Mouse (Mus musculus) spleen, adult 2 months (tissue): ENCODE measurements around the gene Ankrd12. TPM values are rescaled to one million over a fixed set of nuclear protein-coding genes. Genes with fewer than 3 reads are reported as not detected.

ENCODE experiments used
- DNase-seq, 2 experiments: peaks; one replicate each; pipeline versions ENCODE4 v3.0.0 to v3.0.0-alpha.2; 2012 to 2021; ENCODE audit warnings: low spot score in 2 of 2, low read depth in 1 of 2
- H3K27ac ChIP-seq: fragments of 200-500 bp; 2 replicates; pipeline ENCODE4 v1.5.1; 2012; ENCODE audit warnings: low read length, inconsistent platforms; ENCODE audit not compliant: insufficient read depth
- H3K27me3 ChIP-seq: fragments of 200-500 bp; 2 replicates; pipeline ENCODE4 v1.6.1; 2012; ENCODE audit warnings: mild to moderate bottlenecking, moderate library complexity, low read length, inconsistent platforms; ENCODE audit not compliant: control insufficient read depth, insufficient read depth
- H3K36me3 ChIP-seq: fragments of 200-500 bp; 2 replicates; pipeline ENCODE4 v1.6.1; 2012; ENCODE audit warnings: mild to moderate bottlenecking, low read length, inconsistent platforms; ENCODE audit not compliant: control insufficient read depth, insufficient read depth
- H3K4me1 ChIP-seq: fragments of 200-500 bp; 2 replicates; pipeline ENCODE4 v1.6.1; 2011; ENCODE audit warnings: inconsistent platforms; ENCODE audit not compliant: control insufficient read depth, insufficient read depth, insufficient read length
- H3K4me3 ChIP-seq: fragments of 200-500 bp; 2 replicates; pipeline ENCODE4 v1.5.1; 2011; ENCODE audit warnings: mild to moderate bottlenecking, inconsistent platforms; ENCODE audit not compliant: insufficient read depth, insufficient read length; ENCODE audit errors: extremely low read depth
- CTCF ChIP-seq: fragments of 200-500 bp; IDR thresholded peaks from 2 replicates; pipeline ENCODE4 v1.5.1; 2011; ENCODE audit warnings: mild to moderate bottlenecking, inconsistent platforms; ENCODE audit not compliant: insufficient read depth, insufficient read length, insufficient replicate concordance; ENCODE audit errors: extremely low read depth
- POLR2A ChIP-seq: fragments of 200-500 bp; IDR thresholded peaks from 2 replicates; pipeline ENCODE4 v1.6.1; 2011; ENCODE audit warnings: low read depth, low read length, inconsistent platforms
- WGBS: fragments of 180-500 bp; shearing (Covaris S2); methylation state at CpG from one replicate; pipeline ENCODE4 v1.1.7; 2018; 5-methylcytosine and 5-hydroxymethylcytosine counted together
- polyA plus RNA-seq: library from polyadenylated mRNA; depleted of rRNA; stranded (reverse); fragments of >200 nt; gene quantifications from 2 replicates; pipeline ENCODE4 v1.2.3, GENCODE M21; 2012

Gene Ankrd12
- polyA plus RNA-seq, 1 experiment, result 3.5 TPM

DNA sequence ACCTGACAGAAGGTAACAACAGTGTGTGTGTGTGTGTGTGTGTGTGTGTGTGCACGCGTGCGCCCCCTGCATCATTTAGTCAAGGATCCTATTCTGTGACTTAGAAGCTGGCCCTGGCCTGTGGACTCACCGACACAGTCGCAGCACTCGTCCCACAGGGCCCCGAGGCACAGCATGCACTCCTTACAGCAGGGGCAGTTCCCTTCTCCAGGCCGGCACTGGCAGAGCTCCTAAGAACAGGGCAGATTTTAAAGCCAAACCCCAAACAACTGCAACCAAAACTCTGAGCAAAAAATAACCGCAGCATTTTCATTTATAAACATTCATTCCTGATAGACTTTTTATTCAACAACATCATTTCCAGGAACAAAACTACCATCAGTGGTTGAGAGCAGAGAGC lies 139.2 kb downstream of the Ankrd12 start:
- over 99% methylated on average over 9 of the region's 9 CpGs for WGBS
- Histone ChIP-seq H3K4me1 (peaks cover 11% of the 10 kb centered on the region; the same call in 1 of the 2 replicates), H3K36me3 (no peaks in the 10 kb centered on the region), H3K4me3 (no peak overlapping the region), H3K27me3 (no peaks in the 10 kb centered on the region), H3K27ac (no peak overlapping the region)
- no peak for DNase-seq
- no peak for TF ChIP-seq POLR2A
- no peak for TF ChIP-seq CTCF

GRCm38 (mm10) chr17:65933741-65934140 lies 143.1 kb downstream of the Ankrd12 start:
- no peaks in the 10 kb centered on the region for H3K27me3 ChIP-seq
- no peak overlapping the region for H3K27ac ChIP-seq
- H3K4me1 ChIP-seq, result no peaks in the 10 kb centered on the region
- H3K4me3 ChIP-seq, result no peak overlapping the region
- TF ChIP-seq POLR2A, result no peak
- no peak for TF ChIP-seq CTCF
- DNase-seq, result no peak
- peaks cover 3% of the 10 kb centered on the region; the same call in 1 of the 2 replicates for H3K36me3 ChIP-seq
- WGBS, result 96% methylated on average over 2 of the region's 2 CpGs

- TF ChIP-seq POLR2A (no peak), CTCF (no peak)
- no peak for DNase-seq
- Histone ChIP-seq H3K27me3 (no peaks in the 10 kb centered on the region), H3K4me1 (no peaks in the 10 kb centered on the region), H3K4me3 (no peak overlapping the region), H3K27ac (no peak overlapping the region), H3K36me3 (peaks cover 5% of the 10 kb centered on the region; the same call in 1 of the 2 replicates)
- 81% methylated on average over 6 of the region's 6 CpGs for WGBS
Observed at GRCm38 (mm10) chr17:65931525-65931924, 145.4 kb downstream of the Ankrd12 start.

- Histone ChIP-seq H3K4me3 (no peak overlapping the region), H3K27ac (no peak overlapping the region), H3K4me1 (no peaks in the 10 kb centered on the region), H3K27me3 (no peaks in the 10 kb centered on the region), H3K36me3 (peaks cover 8% of the 10 kb centered on the region)
- no peak for DNase-seq
- no peak for TF ChIP-seq POLR2A
- TF ChIP-seq CTCF, result no peak
- 79% methylated on average over 6 of the region's 6 CpGs for WGBS
Observed at GRCm38 (mm10) chr17:65930960-65931359, 145.9 kb downstream of the Ankrd12 start.

DNA sequence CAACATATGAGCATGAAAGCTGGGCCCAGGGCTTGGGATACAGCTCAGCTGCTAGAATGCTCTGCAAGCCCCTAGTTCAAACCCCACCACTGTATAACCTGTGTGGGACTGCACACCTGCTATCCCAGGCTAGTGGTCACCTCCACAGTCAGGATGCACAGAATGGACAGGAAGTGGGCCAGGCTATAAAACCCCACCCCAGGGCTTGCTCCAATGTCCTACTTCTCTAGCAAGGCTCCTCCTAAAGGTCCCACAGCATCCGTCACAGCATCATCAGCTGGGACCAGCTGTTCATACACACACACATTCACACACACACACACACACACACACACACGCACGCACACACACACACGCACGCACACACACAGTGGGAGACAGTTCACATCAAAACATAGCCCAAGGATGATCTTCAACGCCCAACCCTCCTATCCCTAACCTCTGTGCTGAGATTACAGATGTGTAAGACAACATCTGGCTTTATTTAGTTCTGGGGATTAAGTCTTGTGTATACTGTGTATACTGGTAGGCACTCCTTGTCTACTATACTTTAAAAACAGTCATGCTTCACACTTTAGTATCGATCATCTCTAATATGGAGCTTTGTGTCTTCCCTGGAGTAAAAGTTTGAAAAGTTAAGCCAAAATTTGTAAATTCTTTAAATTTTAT lies 146.6 kb downstream of the Ankrd12 start:
- Histone ChIP-seq H3K36me3 (peaks cover 11% of the 10 kb centered on the region), H3K4me3 (no peak overlapping the region), H3K4me1 (no peaks in the 10 kb centered on the region), H3K27ac (no peak overlapping the region), H3K27me3 (no peaks in the 10 kb centered on the region)
- TF ChIP-seq CTCF (no peak), POLR2A (no peak)
- 90% methylated on average over 7 of the region's 7 CpGs for WGBS
- DNase-seq, result no peak

DNA sequence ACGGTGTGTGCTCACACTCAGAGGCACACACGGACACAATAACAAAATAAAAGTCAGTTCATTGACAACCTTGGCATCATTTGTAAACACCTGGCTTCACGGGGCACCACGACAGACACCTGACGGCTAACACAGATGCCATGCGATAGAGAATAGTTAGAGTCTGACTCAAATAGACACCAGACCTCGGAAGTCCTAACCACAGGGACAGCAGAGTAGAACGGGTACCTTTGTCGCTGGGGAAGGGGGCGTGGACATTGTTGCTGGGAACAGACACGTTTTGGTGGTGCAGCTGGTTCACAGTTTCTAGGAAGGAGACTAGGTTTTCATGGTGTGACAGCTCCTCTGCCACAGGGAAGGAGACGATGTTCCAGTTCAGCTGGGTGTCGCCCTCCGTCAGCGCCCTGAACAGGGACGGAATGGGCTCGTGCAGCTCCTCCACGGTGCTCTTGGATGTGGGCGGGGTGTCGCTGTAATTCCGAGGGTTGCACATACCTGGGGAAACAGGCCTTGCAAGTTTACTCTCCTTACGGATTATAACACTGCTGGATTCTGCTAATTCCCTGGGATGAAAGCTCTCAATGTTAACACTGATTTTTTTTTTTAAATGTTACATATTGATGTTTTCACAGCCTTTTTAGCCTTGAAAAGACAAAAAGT lies 147.4 kb downstream of the Ankrd12 start:
- no peak overlapping the region for H3K27ac ChIP-seq
- H3K27me3 ChIP-seq, result no peaks in the 10 kb centered on the region
- no peak overlapping the region for H3K4me3 ChIP-seq
- no peak for DNase-seq
- no peaks in the 10 kb centered on the region for H3K4me1 ChIP-seq
- TF ChIP-seq CTCF (no peak), POLR2A (no peak)
- peaks cover 15% of the 10 kb centered on the region for H3K36me3 ChIP-seq
- WGBS, result 78% methylated on average over 22 of the region's 22 CpGs

GRCm38 (mm10) chr17:65927077-65927476 lies 149.8 kb downstream of the Ankrd12 start:
- no peaks in the 10 kb centered on the region for H3K27me3 ChIP-seq
- H3K4me1 ChIP-seq, result no peaks in the 10 kb centered on the region
- H3K27ac ChIP-seq, result no peak overlapping the region
- TF ChIP-seq POLR2A, result no peak
- TF ChIP-seq CTCF, result no peak
- H3K4me3 ChIP-seq, result no peak overlapping the region
- peaks cover 16% of the 10 kb centered on the region for H3K36me3 ChIP-seq
- WGBS, result 95% methylated on average over 4 of the region's 4 CpGs
- no peak for DNase-seq
